Mouse (Mus musculus) erythroid progenitor cell, adult 5-6 weeks (primary cell): ENCODE results near the gene Hsd17b14. TPM values are rescaled to one million over a fixed set of nuclear protein-coding genes. Genes with fewer than 3 reads are reported as not detected.

ENCODE experiments used
- ATAC-seq: replicated peaks from 2 replicates; pipeline ENCODE4 v1.8.0; 2016; ENCODE audit warnings: moderate number of reproducible peaks, mild to moderate bottlenecking, moderate TSS enrichment, inconsistent platforms; ENCODE audit not compliant: poor library complexity, low FRiP score, severe bottlenecking
- total RNA-seq, 2 experiments: library from RNA; stranded (forward) in 1 of 2; stranded (reverse) in 1 of 2; fragments of 150-400 nt in 1 of 2; fragments of 186-747, 209-891 nt in 1 of 2; gene quantifications; 2 replicates each; pipeline versions ENCODE4 v1.2.3 to v1.2.4; 2015 to 2017; ENCODE audit warnings: low replicate concordance in 2 of 2

Hsd17b14 gene
- total RNA-seq, 2 experiments from 2014 or later, result not detected

GRCm38 (mm10) chr7:45561624-45562520, 7.2 kb downstream of the Hsd17b14 start:
- no peak for ATAC-seq

GRCm38 (mm10) chr7:45564811-45565210, 10.1 kb downstream of the Hsd17b14 start:
- ATAC-seq, result no peak

- ATAC-seq, result no peak
These were observed 10.8 kb downstream of the Hsd17b14 start for GRCm38 (mm10) chr7:45565446-45565845.

GRCm38 (mm10) chr7:45567112-45567779, 12.6 kb downstream of the Hsd17b14 start:
- no peak for ATAC-seq

- peak; percentile 87 for ATAC-seq
These were observed 13.3 kb downstream of the Hsd17b14 start for GRCm38 (mm10) chr7:45567780-45568516.

GRCm38 (mm10) chr7:45568601-45569473, 14.1 kb downstream of the Hsd17b14 start:
- ATAC-seq, result peak; percentile 17; the same call in 1 of the 2 replicates

- peak; percentile 82 for ATAC-seq
These were observed 15.5 kb downstream of the Hsd17b14 start, which contains the start of gene Bcat2 for GRCm38 (mm10) chr7:45570103-45570741. TSS of gene Bcat2 (plus strand) at chr7:45570153.

GRCm38 (mm10) chr7:45571966-45572365, 17.3 kb downstream of the Hsd17b14 start:
- ATAC-seq, result no peak

- no peak for ATAC-seq
These were observed 19.3 kb downstream of the Hsd17b14 start for GRCm38 (mm10) chr7:45573954-45574353.

- no peak for ATAC-seq
These were observed 20.0 kb downstream of the Hsd17b14 start for GRCm38 (mm10) chr7:45574472-45575379.

- no peak for ATAC-seq
These were observed 31.2 kb downstream of the Hsd17b14 start for GRCm38 (mm10) chr7:45585923-45586322.

- no peak for ATAC-seq
These were observed 33.2 kb downstream of the Hsd17b14 start for GRCm38 (mm10) chr7:45587631-45588592.

- peak; percentile 87 for ATAC-seq
These were observed 34.5 kb downstream of the Hsd17b14 start for GRCm38 (mm10) chr7:45589173-45589572.

GRCm38 (mm10) chr7:45589898-45590297, 35.2 kb downstream of the Hsd17b14 start:
- no peak for ATAC-seq

- no peak for ATAC-seq
These were observed 36.2 kb downstream of the Hsd17b14 start for GRCm38 (mm10) chr7:45590874-45591273.

GRCm38 (mm10) chr7:45591880-45592279, 37.2 kb downstream of the Hsd17b14 start:
- ATAC-seq, result no peak
